Mouse (Mus musculus) CH12.LX (cell line): Measurements from ENCODE around the gene Lyz1.

Experiments used
- HCFC1 ChIP-seq: IDR thresholded peaks from 2 replicates; pipeline ENCODE4 v1.6.1; 2012; ENCODE audit warnings: low read depth, mild to moderate bottlenecking, inconsistent platforms, low read length, improper control_type of control experiment
- MEF2A ChIP-seq: IDR thresholded peaks from 2 replicates; pipeline ENCODE4 v1.6.1; 2014; ENCODE audit warnings: low read depth, mild to moderate bottlenecking, inconsistent platforms, low read length, improper control_type of control experiment, borderline replicate concordance
- MXI1 ChIP-seq: IDR thresholded peaks from 2 replicates; pipeline ENCODE4 v1.6.1; 2011; ENCODE audit warnings: mild to moderate bottlenecking, low read depth, low read length, improper control_type of control experiment
- RCOR1 ChIP-seq: conservative IDR thresholded peaks from 2 replicates; pipeline ENCODE4 v1.6.1; 2012; ENCODE audit warnings: low read depth, mild to moderate bottlenecking, inconsistent platforms, low read length, improper control_type of control experiment

GRCm38 (mm10) chr10:117282551-117282950 is 10.1 kb downstream of the Lyz1 start:
- TF ChIP-seq RCOR1 (no peak), MEF2A (no peak), HCFC1 (no peak), MXI1 (no peak)
